Mouse (Mus musculus) limb, embryonic 13.5 days (tissue): ENCODE results near the gene Fbxl19. TPM values are rescaled to one million over a fixed set of nuclear protein-coding genes. Genes with fewer than 3 reads are reported as not detected.
A peak's percentile ranks its signal among the peaks of the same experiment; 100 is the strongest.
"Not testable (repeated sequence)": the region's sequence is repeated elsewhere in the genome, so short reads cannot be mapped to it uniquely, and the experiment has no call there.

ENCODE experiments used
- ATAC-seq: fragments of 200-750 bp; cut with Nextera tagmentation; 2 replicates; pipeline ENCODE4 v1.8.0; 2017; ENCODE audit warnings: low read depth, moderate number of reproducible peaks, moderate TSS enrichment; ENCODE audit not compliant: low FRiP score
- H3K27ac ChIP-seq: fragments of 300-500 bp; sonication (generic); 2 replicates; pipeline ENCODE4 v1.5.1; 2015; ENCODE audit warnings: inconsistent platforms, mild to moderate bottlenecking, moderate library complexity
- H3K27me3 ChIP-seq: fragments of 300-500 bp; sonication (generic); 2 replicates; pipeline ENCODE4 v1.6.1; 2015; ENCODE audit warnings: mild to moderate bottlenecking, inconsistent platforms
- H3K36me3 ChIP-seq: fragments of 300-500 bp; sonication (generic); 2 replicates; pipeline ENCODE4 v1.6.1; 2015; ENCODE audit warnings: inconsistent platforms, mild to moderate bottlenecking, moderate library complexity
- H3K4me1 ChIP-seq: fragments of 300-500 bp; sonication (generic); 2 replicates; pipeline ENCODE4 v1.6.1; 2015; ENCODE audit warnings: inconsistent platforms
- H3K4me2 ChIP-seq: fragments of 300-500 bp; sonication (generic); replicated peaks from 2 replicates; pipeline ENCODE4 v1.6.1; 2015; ENCODE audit warnings: inconsistent platforms, mild to moderate bottlenecking, moderate library complexity
- H3K4me3 ChIP-seq: fragments of 300-500 bp; sonication (generic); 2 replicates; pipeline ENCODE4 v1.5.1; 2015; ENCODE audit warnings: moderate library complexity, mild to moderate bottlenecking, inconsistent platforms
- H3K9ac ChIP-seq: fragments of 300-500 bp; sonication (generic); 2 replicates; pipeline ENCODE4 v1.6.1; 2015; ENCODE audit warnings: mild to moderate bottlenecking, inconsistent platforms
- H3K9me3 ChIP-seq: fragments of 300-500 bp; sonication (generic); 2 replicates; pipeline ENCODE4 v1.6.1; 2016; ENCODE audit warnings: inconsistent platforms
- WGBS: fragments of 180-500 bp; shearing (Covaris S2); methylation state at CpG from one replicate; pipeline ENCODE4 v1.1.7; 2015; 5-methylcytosine and 5-hydroxymethylcytosine counted together
- polyA plus RNA-seq: library from polyadenylated mRNA; unstranded; fragments of >200 nt; fragmentation: Nextera tagmentation; extraction: Ambion mirVana; gene quantifications from 2 replicates; pipeline ENCODE4 v1.2.1, GENCODE M21; 2015

Gene Fbxl19
- polyA plus RNA-seq, 1 experiment from 2014 or later: 6.7 TPM

GRCm38 (mm10) chr7:127772080-127772479 lies 27.7 kb downstream of the Fbxl19 start:
- no peak for ATAC-seq
- Histone ChIP-seq H3K9me3 (no peaks in the 10 kb centered on the region), H3K4me2 (no peak overlapping the region), H3K4me3 (no peak overlapping the region), H3K36me3 (peaks cover 19% of the 10 kb centered on the region), H3K27ac (no peak overlapping the region), H3K27me3 (no peaks in the 10 kb centered on the region), H3K9ac (no peak overlapping the region), H3K4me1 (peaks cover 32% of the 10 kb centered on the region)
- 77% methylated on average over 3 of the region's 3 CpGs for WGBS

- Histone ChIP-seq H3K36me3 (peaks cover 14% of the 10 kb centered on the region), H3K4me3 (no peak overlapping the region), H3K27ac (no peak overlapping the region), H3K27me3 (no peaks in the 10 kb centered on the region), H3K9ac (no peak overlapping the region), H3K4me1 (peaks cover 32% of the 10 kb centered on the region), H3K9me3 (no peaks in the 10 kb centered on the region), H3K4me2 (no peak overlapping the region)
- WGBS: 86% methylated on average over 1 of the region's 1 CpGs
- no peak for ATAC-seq
Measured at GRCm38 (mm10) chr7:127772557-127772956, 28.2 kb downstream of the Fbxl19 start.

- WGBS: 40% methylated on average over 9 of the region's 9 CpGs
- no peak for ATAC-seq
- Histone ChIP-seq H3K4me3 (no peak overlapping the region), H3K36me3 (peaks cover 10% of the 10 kb centered on the region; the same call in 1 of the 2 replicates), H3K9ac (0 out of 2 replicates have a peak overlapping the region, but pooled peaks have one; percentile 2), H3K4me1 (peaks cover 36% of the 10 kb centered on the region), H3K27ac (no peak overlapping the region), H3K9me3 (no peaks in the 10 kb centered on the region), H3K4me2 (no peak overlapping the region), H3K27me3 (no peaks in the 10 kb centered on the region)
Measured at GRCm38 (mm10) chr7:127773664-127774384, 29.5 kb downstream of the Fbxl19 start.

GRCm38 (mm10) chr7:127775837-127776236 lies 31.5 kb downstream of the Fbxl19 start:
- peaks cover 34% of the 10 kb centered on the region for H3K4me1 ChIP-seq
- 74% methylated on average over 7 of the region's 7 CpGs for WGBS
- H3K36me3 ChIP-seq: peaks cover 30% of the 10 kb centered on the region
- H3K27me3 ChIP-seq, ATAC-seq, H3K9me3 ChIP-seq: not testable (repeated sequence)
- peak overlapping the region; percentile 92 for H3K9ac ChIP-seq
- H3K4me3 ChIP-seq: peak overlapping the region; percentile 74
- H3K27ac ChIP-seq: peak overlapping the region; percentile 97
- H3K4me2 ChIP-seq: peak overlapping the region; percentile 81

- H3K9me3 ChIP-seq: no peaks in the 10 kb centered on the region
- H3K27ac ChIP-seq: peak within 1 kb of the TSS; percentile 97
- peaks cover 30% of the 10 kb centered on the region for H3K4me1 ChIP-seq
- H3K4me3 ChIP-seq: peak within 1 kb of the TSS; percentile 74
- ATAC-seq: peak; percentile 64
- H3K36me3 ChIP-seq: peaks cover 36% of the 10 kb centered on the region
- no peaks in the 10 kb centered on the region for H3K27me3 ChIP-seq
- under 1% methylated on average over 23 of the region's 23 CpGs for WGBS
- H3K9ac ChIP-seq: peak within 1 kb of the TSS; percentile 92
- H3K4me2 ChIP-seq: peak within 1 kb of the TSS; percentile 81
Measured at GRCm38 (mm10) chr7:127776426-127776825, 32.1 kb downstream of the Fbxl19 start, which contains the start of gene Setd1a. Gene Setd1a, plus strand, starts transcription at chr7:127776670.

GRCm38 (mm10) chr7:127776878-127777473 lies 32.6 kb downstream of the Fbxl19 start:
- Histone ChIP-seq H3K36me3 (peaks cover 42% of the 10 kb centered on the region), H3K4me3 (peak overlapping the region; percentile 74), H3K4me1 (peaks cover 30% of the 10 kb centered on the region), H3K27ac (peak overlapping the region; percentile 97), H3K9ac (peak overlapping the region; percentile 92), H3K9me3 (no peaks in the 10 kb centered on the region), H3K27me3 (no peaks in the 10 kb centered on the region), H3K4me2 (peak overlapping the region; percentile 81)
- WGBS: under 1% methylated on average over 62 of the region's 70 CpGs
- ATAC-seq: peak; percentile 91

GRCm38 (mm10) chr7:127777474-127778266 lies 33.3 kb downstream of the Fbxl19 start:
- peak overlapping the region; percentile 92 for H3K9ac ChIP-seq
- peak overlapping the region; percentile 81 for H3K4me2 ChIP-seq
- H3K4me3 ChIP-seq: peak overlapping the region; percentile 74
- no peaks in the 10 kb centered on the region for H3K9me3 ChIP-seq
- 3% methylated on average over 38 of the region's 66 CpGs for WGBS
- no peaks in the 10 kb centered on the region for H3K27me3 ChIP-seq
- H3K36me3 ChIP-seq: peaks cover 49% of the 10 kb centered on the region
- H3K27ac ChIP-seq: peak overlapping the region; percentile 97
- peaks cover 30% of the 10 kb centered on the region for H3K4me1 ChIP-seq
- ATAC-seq: peak; percentile 48

- Histone ChIP-seq H3K9ac (peak overlapping the region; percentile 92), H3K4me1 (peaks cover 30% of the 10 kb centered on the region), H3K36me3 (peaks cover 55% of the 10 kb centered on the region), H3K4me3 (peak overlapping the region; percentile 74), H3K4me2 (peak overlapping the region; percentile 81), H3K27ac (peak overlapping the region; percentile 97; the same call in 1 of the 2 replicates), H3K27me3 (no peaks in the 10 kb centered on the region), H3K9me3 (no peaks in the 10 kb centered on the region)
- no peak for ATAC-seq
- 82% methylated on average over 4 of the region's 4 CpGs for WGBS
Measured at GRCm38 (mm10) chr7:127778350-127778749, 34.0 kb downstream of the Fbxl19 start.

GRCm38 (mm10) chr7:127785308-127785707 lies 41.0 kb downstream of the Fbxl19 start, which contains the start of gene Gm49388:
Gene Gm49388, plus strand, starts transcription at chr7:127785608.
- no peak within 1 kb of the TSS for H3K4me2 ChIP-seq
- no peak within 1 kb of the TSS for H3K9ac ChIP-seq
- no peak within 1 kb of the TSS for H3K27ac ChIP-seq
- no peaks in the 10 kb centered on the region for H3K4me1 ChIP-seq
- no peaks in the 10 kb centered on the region for H3K9me3 ChIP-seq
- no peak for ATAC-seq
- 91% methylated on average over 7 of the region's 7 CpGs for WGBS
- H3K36me3 ChIP-seq: peaks cover 99% of the 10 kb centered on the region
- H3K4me3 ChIP-seq: no peak within 1 kb of the TSS
- no peaks in the 10 kb centered on the region for H3K27me3 ChIP-seq

- H3K9me3 ChIP-seq: no peaks in the 10 kb centered on the region
- H3K9ac ChIP-seq: no peak overlapping the region
- H3K36me3 ChIP-seq: peaks cover 90% of the 10 kb centered on the region
- H3K27ac ChIP-seq: no peak overlapping the region
- no peak overlapping the region for H3K4me2 ChIP-seq
- peaks cover 16% of the 10 kb centered on the region; the same call in 1 of the 2 replicates for H3K4me1 ChIP-seq
- ATAC-seq: no peak
- WGBS: 91% methylated on average over 23 of the region's 23 CpGs
- H3K4me3 ChIP-seq: no peak overlapping the region
- H3K27me3 ChIP-seq: no peaks in the 10 kb centered on the region
Measured at GRCm38 (mm10) chr7:127797076-127797845, 52.9 kb downstream of the Fbxl19 start.

- no peak overlapping the region for H3K4me3 ChIP-seq
- WGBS: 88% methylated on average over 4 of the region's 4 CpGs
- H3K4me2 ChIP-seq: no peak overlapping the region
- peaks cover 16% of the 10 kb centered on the region; the same call in 1 of the 2 replicates for H3K4me1 ChIP-seq
- H3K27me3 ChIP-seq: no peaks in the 10 kb centered on the region
- H3K9me3 ChIP-seq: no peaks in the 10 kb centered on the region
- H3K36me3 ChIP-seq: peaks cover 89% of the 10 kb centered on the region
- ATAC-seq: no peak
- H3K27ac ChIP-seq: no peak overlapping the region
- no peak overlapping the region for H3K9ac ChIP-seq
Measured at GRCm38 (mm10) chr7:127798591-127798990, 54.2 kb downstream of the Fbxl19 start.
